Mouse (Mus musculus) c-Kit-negative CD71-positive TER-119-positive erythroid progenitor cells, embryonic 14.5 days (primary cell): Measurements from ENCODE around the gene Sept9.

Experiments
- DNase-seq: peaks from one replicate; pipeline ENCODE4 v3.0.0-alpha.2; 2013; ENCODE audit warnings: low read depth, low spot score

Sept9 gene

GRCm38 (mm10) chr11:117176304-117176703 lies 23.2 kb upstream of the Sept9 start:
- no peak for DNase-seq

GRCm38 (mm10) chr11:117176900-117177299 lies 22.6 kb upstream of the Sept9 start:
- DNase-seq, result no peak

- DNase-seq, result peak; percentile 59
Observed at GRCm38 (mm10) chr11:117177303-117177979, 22.0 kb upstream of the Sept9 start.

- no peak for DNase-seq
Observed at GRCm38 (mm10) chr11:117179902-117180301, 19.6 kb upstream of the Sept9 start.

GRCm38 (mm10) chr11:117182808-117183207 lies 16.7 kb upstream of the Sept9 start:
- DNase-seq, result no peak

- DNase-seq, result no peak
Observed at GRCm38 (mm10) chr11:117183299-117183698, 16.2 kb upstream of the Sept9 start.

GRCm38 (mm10) chr11:117183841-117184240 lies 15.6 kb upstream of the Sept9 start:
- DNase-seq, result no peak

GRCm38 (mm10) chr11:117185076-117185933 lies 14.2 kb upstream of the Sept9 start:
- DNase-seq, result no peak

- no peak for DNase-seq
Observed at GRCm38 (mm10) chr11:117191524-117191923, 7.9 kb upstream of the Sept9 start.

GRCm38 (mm10) chr11:117194475-117194937 lies 5.0 kb upstream of the Sept9 start:
- no peak for DNase-seq

- DNase-seq, result no peak
Observed at GRCm38 (mm10) chr11:117195616-117196015, 3.8 kb upstream of the Sept9 start.

GRCm38 (mm10) chr11:117196681-117197080 lies 2.8 kb upstream of the Sept9 start:
- DNase-seq, result no peak

GRCm38 (mm10) chr11:117198122-117198521 lies 1.3 kb upstream of the Sept9 start:
- no peak for DNase-seq

GRCm38 (mm10) chr11:117201846-117202245 lies 2.4 kb downstream of the Sept9 start:
- no peak for DNase-seq

GRCm38 (mm10) chr11:117204606-117205005 lies 5.1 kb downstream of the Sept9 start:
- DNase-seq, result no peak

GRCm38 (mm10) chr11:117205042-117205441 lies 5.6 kb downstream of the Sept9 start:
- DNase-seq, result no peak

- DNase-seq, result no peak
Observed at GRCm38 (mm10) chr11:117205447-117205846, 6.0 kb downstream of the Sept9 start.

GRCm38 (mm10) chr11:117207436-117207835 lies 8.0 kb downstream of the Sept9 start:
- no peak for DNase-seq

- no peak for DNase-seq
Observed at GRCm38 (mm10) chr11:117208151-117208673, 8.8 kb downstream of the Sept9 start.

GRCm38 (mm10) chr11:117216713-117217112 lies 17.3 kb downstream of the Sept9 start:
- no peak for DNase-seq

- no peak for DNase-seq
Observed at GRCm38 (mm10) chr11:117218070-117218469, 18.6 kb downstream of the Sept9 start.

- no peak for DNase-seq
Observed at GRCm38 (mm10) chr11:117218498-117218897, 19.0 kb downstream of the Sept9 start.

- DNase-seq, result no peak
Observed at GRCm38 (mm10) chr11:117220777-117221176, 21.3 kb downstream of the Sept9 start.
